Mouse (Mus musculus) frontal cortex, postnatal 10 days (tissue): ENCODE results near the gene Selenop.
"Not testable (repeated sequence)": the region's sequence is repeated elsewhere in the genome, so short reads cannot be mapped to it uniquely, and the experiment has no call there.

Experiments used
- DNase-seq, 2 experiments: peaks; one replicate each; pipeline ENCODE4 v3.0.0; 2022; ENCODE audit warnings: low spot score in 2 of 2, mixed read lengths in 1 of 2

The Selenop gene

GRCm38 (mm10) chr15:3268247-3268646 lies at the start of gene Selenop:
Gene Selenop, plus strand, starts transcription at chr15:3268547.
- DNase-seq = no peak

GRCm38 (mm10) chr15:3218668-3219067 lies 49.7 kb upstream of the Selenop start:
- DNase-seq = not testable (repeated sequence)

- no peak for DNase-seq
These were observed 45.4 kb upstream of the Selenop start for GRCm38 (mm10) chr15:3222803-3223437.

- DNase-seq = no peak
These were observed 41.8 kb upstream of the Selenop start for GRCm38 (mm10) chr15:3226573-3226972.

GRCm38 (mm10) chr15:3228185-3228584 lies 40.2 kb upstream of the Selenop start:
- DNase-seq = no peak

GRCm38 (mm10) chr15:3228990-3229389 lies 39.4 kb upstream of the Selenop start:
- no peak for DNase-seq

- DNase-seq = no peak
These were observed 37.3 kb upstream of the Selenop start for GRCm38 (mm10) chr15:3231004-3231403.

- peak in 1 of 2 experiments; percentile 20 for DNase-seq
These were observed 36.0 kb upstream of the Selenop start for GRCm38 (mm10) chr15:3232168-3232835.

GRCm38 (mm10) chr15:3233837-3234551 lies 34.4 kb upstream of the Selenop start:
- DNase-seq = no peak

GRCm38 (mm10) chr15:3236338-3236737 lies 32.0 kb upstream of the Selenop start:
- DNase-seq = no peak

GRCm38 (mm10) chr15:3237963-3238362 lies 30.4 kb upstream of the Selenop start:
- no peak for DNase-seq

GRCm38 (mm10) chr15:3245036-3245435 lies 23.3 kb upstream of the Selenop start:
- not testable (repeated sequence) for DNase-seq

GRCm38 (mm10) chr15:3250620-3251019 lies 17.7 kb upstream of the Selenop start:
- no peak for DNase-seq

- no peak for DNase-seq
These were observed 17.2 kb upstream of the Selenop start for GRCm38 (mm10) chr15:3251031-3251717.

- no peak for DNase-seq
These were observed 16.7 kb upstream of the Selenop start for GRCm38 (mm10) chr15:3251718-3252067.

- DNase-seq = no peak
These were observed 9.3 kb upstream of the Selenop start for GRCm38 (mm10) chr15:3259025-3259424.

- DNase-seq = no peak
These were observed 8.0 kb upstream of the Selenop start for GRCm38 (mm10) chr15:3260309-3260708.

- no peak for DNase-seq
These were observed 5.5 kb upstream of the Selenop start for GRCm38 (mm10) chr15:3262883-3263282.

- DNase-seq = no peak
These were observed 4.1 kb upstream of the Selenop start for GRCm38 (mm10) chr15:3264293-3264692.

- no peak for DNase-seq
These were observed 3.5 kb upstream of the Selenop start for GRCm38 (mm10) chr15:3264828-3265227.

- DNase-seq = no peak
These were observed 1.1 kb downstream of the Selenop start for GRCm38 (mm10) chr15:3269496-3269895.

GRCm38 (mm10) chr15:3269996-3270645 lies 1.8 kb downstream of the Selenop start:
- DNase-seq = no peak
